9 mouse cellular contexts compared by ENCODE assay signal in genomic region chr11:20232016-20232755, GRCm38 (mm10). TPM values are rescaled to one million over a fixed set of nuclear protein-coding genes. Genes with fewer than 3 reads are reported as not detected.
DNase-seq lines count a peak whose midpoint lies in the region; ATAC-seq and TF ChIP-seq lines count a peak whose summit lies in the region.
"Had no signal": no experiment of that assay in that cellular context is flagged by ENCODE, and none has a peak within 500 bp of the region (broad histone marks: within the 10 kb centered on the region; RNA-seq: fewer than 3 reads in every experiment).

No protein-coding gene starts in this region.

- H3K4me2 ChIP-seq in kidney, embryonic 15.5 days: no peak overlapping the region
- H3K4me2 ChIP-seq in kidney, embryonic 14.5 days (replicated peaks; ENCODE audit: low read depth, low read length): no peak overlapping the region
- H3K4me2 ChIP-seq in liver, embryonic 16.5 days (ENCODE audit: low read depth, low read length): no peak overlapping the region

- no peak overlapping the region for H3K4me3 ChIP-seq in kidney, embryonic 15.5 days (replicated peaks)
- H3K4me3 ChIP-seq in kidney, embryonic 14.5 days (ENCODE audit: low read length): no peak overlapping the region
- H3K4me3 ChIP-seq in cortical plate, adult 2 months (ENCODE audit: insufficient read depth, low read length): no peak overlapping the region
- H3K4me3 ChIP-seq in liver, embryonic 16.5 days (ENCODE audit: low read depth, low read length): no peak overlapping the region

- no peak for TF ChIP-seq POLR2A in cortical plate, adult 2 months (IDR thresholded peaks at IDR 0.05; ENCODE audit: extremely low read depth, insufficient read depth, low read length)

- H3K27me3 ChIP-seq in kidney, embryonic 15.5 days: no peaks in the 10 kb centered on the region
- H3K27me3 ChIP-seq in kidney, embryonic 14.5 days (ENCODE audit: control insufficient read depth, insufficient read depth, low read length): no peaks in the 10 kb centered on the region
- H3K27me3 ChIP-seq in liver, embryonic 16.5 days (ENCODE audit: control insufficient read depth, insufficient read depth, low read depth, low read length): no peaks in the 10 kb centered on the region

- ATAC-seq in kidney, embryonic 15.5 days (replicated peaks; ENCODE audit: low FRiP score): no peak
- ATAC-seq in kidney, embryonic 14.5 days (ENCODE audit: low FRiP score, low TSS enrichment): no peak
- ATAC-seq in liver, embryonic 16.5 days (ENCODE audit: low read depth): 0 out of 2 replicates have a peak, but pooled peaks have one; percentile 11

- WGBS in kidney, embryonic 15.5 days: 73% methylated on average over 5 of the region's 5 CpGs
- WGBS in kidney, embryonic 14.5 days: 71% methylated on average over 4 of the region's 5 CpGs
- 58% methylated on average over 4 of the region's 5 CpGs for WGBS in liver, embryonic 16.5 days (ENCODE audit: insufficient replicate concordance)

- intact Hi-C loops in gastrocnemius, postnatal 14 days (cut with DNase I; ENCODE audit: low total_unique reads): no loop called here
- intact Hi-C loops in left cerebral cortex, postnatal 14 days (cut with DNase I): no loop called here

- no peaks in the 10 kb centered on the region for H3K9me3 ChIP-seq in kidney, embryonic 15.5 days (replicated peaks)
- H3K9me3 ChIP-seq in kidney, embryonic 14.5 days (ENCODE audit: control insufficient read depth, low read length): no peaks in the 10 kb centered on the region
- no peaks in the 10 kb centered on the region for H3K9me3 ChIP-seq in liver, embryonic 16.5 days (replicated peaks; ENCODE audit: control insufficient read depth, low read length)

- H3K27ac ChIP-seq in kidney, embryonic 15.5 days: peak overlapping the region; percentile 75
- no peak overlapping the region for H3K27ac ChIP-seq in kidney, embryonic 14.5 days (ENCODE audit: low read depth, low read length)
- peak overlapping the region; percentile 58 for H3K27ac ChIP-seq in cortical plate, adult 2 months (ENCODE audit: insufficient read depth, low read length)
- H3K27ac ChIP-seq in liver, embryonic 16.5 days (ENCODE audit: low read length): peak overlapping the region; percentile 48

- TF ChIP-seq CTCF in cortical plate, adult 2 months (IDR thresholded peaks at IDR 0.05; ENCODE audit: extremely low read depth, insufficient read depth, low read length): no peak

- no peak overlapping the region for H3K9ac ChIP-seq in kidney, embryonic 15.5 days
- no peak overlapping the region for H3K9ac ChIP-seq in kidney, embryonic 14.5 days (ENCODE audit: low read depth, low read length)
- H3K9ac ChIP-seq in liver, embryonic 16.5 days (ENCODE audit: low read depth, low read length): no peak overlapping the region

- H3K4me1 ChIP-seq in kidney, embryonic 15.5 days: no peaks in the 10 kb centered on the region
- H3K4me1 ChIP-seq in kidney, embryonic 14.5 days (ENCODE audit: control insufficient read depth, insufficient read depth, low read length): no peaks in the 10 kb centered on the region
- H3K4me1 ChIP-seq in cortical plate, adult 2 months (ENCODE audit: control insufficient read depth, insufficient read depth, low read length): no peaks in the 10 kb centered on the region
- H3K4me1 ChIP-seq in liver, embryonic 16.5 days (ENCODE audit: control insufficient read depth, low read depth, low read length): peaks cover 17% of the 10 kb centered on the region

- H3K36me3 ChIP-seq in kidney, embryonic 15.5 days: peaks cover 98% of the 10 kb centered on the region
- H3K36me3 ChIP-seq in kidney, embryonic 14.5 days (ENCODE audit: control insufficient read depth, insufficient read depth, low read length): peaks cover 88% of the 10 kb centered on the region
- peaks cover 29% of the 10 kb centered on the region for H3K36me3 ChIP-seq in liver, embryonic 16.5 days (ENCODE audit: control insufficient read depth, insufficient read depth)

- peak; percentile 74 for DNase-seq in R1 (ENCODE audit: low read depth, low spot score)
- DNase-seq in embryo, embryonic 10 days (ENCODE audit: low spot score): no peak
- DNase-seq in gastrocnemius, postnatal 14 days: no peak
- DNase-seq in left cerebral cortex, postnatal 14 days (ENCODE audit: low spot score in 2 of 2): no peak
- DNase-seq: cerebellum, postnatal 36 days had no signal

RNA-seq across cellular contexts. Expression of gene Cep68, which starts 17.0 kb away (rescaled TPM):
- polyA plus RNA-seq in kidney, embryonic 15.5 days (2015; fragmentation: Nextera tagmentation; extraction: Ambion mirVana): 35.0 and 38.6 TPM in 2 replicates
- polyA plus RNA-seq in kidney, embryonic 14.5 days (2014; fragmentation: Nextera tagmentation; extraction: Ambion mirVana): 17.1 and 40.8 TPM in 2 replicates
- 17.3 and 17.8 TPM in 2 replicates for polyA plus RNA-seq in cortical plate, adult 2 months (2012; rRNA removed)
- 6.8 and 7.4 TPM in 2 replicates for polyA plus RNA-seq in liver, embryonic 16.5 days (2015; fragmentation: Nextera tagmentation; extraction: Ambion mirVana)
- 10 to 100 TPM; 23.8 to 24.4 TPM for total RNA-seq in gastrocnemius, postnatal 14 days (2021)
- 10 to 100 TPM; 31.3 to 31.7 TPM for total RNA-seq in left cerebral cortex, postnatal 14 days (2021)

RNA-seq across cellular contexts. Expression of gene Rab1a, which starts 31.0 kb away (rescaled TPM):
- 255 and 287 TPM in 2 replicates for polyA plus RNA-seq in kidney, embryonic 15.5 days (2015; fragmentation: Nextera tagmentation; extraction: Ambion mirVana)
- polyA plus RNA-seq in kidney, embryonic 14.5 days (2014; fragmentation: Nextera tagmentation; extraction: Ambion mirVana): 212 and 244 TPM in 2 replicates
- polyA plus RNA-seq in cortical plate, adult 2 months (2012; rRNA removed): 189 and 195 TPM in 2 replicates
- 93.3 and 96.9 TPM in 2 replicates for polyA plus RNA-seq in liver, embryonic 16.5 days (2015; fragmentation: Nextera tagmentation; extraction: Ambion mirVana)
- total RNA-seq in gastrocnemius, postnatal 14 days (2021): 100 to 1,000 TPM; 103 to 110 TPM
- 100 to 1,000 TPM; 204 to 206 TPM for total RNA-seq in left cerebral cortex, postnatal 14 days (2021)
